Mouse (Mus musculus): Measurements from ENCODE around the gene Dcpp1.

DNA sequence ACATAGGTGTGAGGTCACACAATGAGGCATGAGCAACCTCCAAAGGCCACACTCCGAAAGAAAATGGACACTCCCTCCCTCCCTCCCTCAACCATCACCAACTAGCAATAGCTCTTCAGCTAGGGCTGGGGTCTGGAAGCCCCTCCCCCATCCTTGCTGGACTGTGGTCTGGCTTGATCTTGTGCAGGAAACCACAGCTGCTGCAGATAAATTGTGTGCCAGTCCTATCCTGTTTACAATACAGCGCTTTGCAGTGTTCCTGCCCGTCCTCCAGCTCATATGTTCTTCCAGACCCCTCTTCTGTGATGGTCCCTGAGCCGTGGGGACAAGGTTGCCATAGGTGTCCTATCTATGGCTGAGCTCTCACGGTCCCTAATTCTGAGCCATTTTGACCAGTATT, 50.5 kb downstream of the Dcpp1 start:
- TF ChIP-seq CTCF (IDR thresholded peaks at IDR 0.05) (no peak), POLR2A (IDR thresholded peaks at IDR 0.05; ENCODE audit: insufficient read depth, low read depth, low read length) (no peak)
